Mouse (Mus musculus) G1E (cell line): ENCODE measurements around the gene Rictor.

Experiments
- CTCF ChIP-seq: IDR thresholded peaks from 2 replicates; pipeline ENCODE4 v1.5.1; 2012; ENCODE audit warnings: low read depth, low read length, inconsistent platforms, mixed read lengths
- GATA1 ChIP-seq: IDR thresholded peaks from 2 replicates; pipeline ENCODE4 v1.6.1; 2012; ENCODE audit warnings: borderline replicate concordance, low read length, inconsistent platforms, mixed read lengths
- GATA2 ChIP-seq: IDR thresholded peaks from 2 replicates; pipeline ENCODE4 v1.6.1; 2012; ENCODE audit warnings: low read depth, low read length, inconsistent platforms, borderline replicate concordance
- POLR2AphosphoS5 ChIP-seq: IDR thresholded peaks from 2 replicates; pipeline ENCODE4 v1.6.1; 2012; ENCODE audit warnings: low read depth, low read length, inconsistent platforms; ENCODE audit not compliant: insufficient replicate concordance
- TAL1 ChIP-seq: conservative IDR thresholded peaks from 2 replicates; pipeline ENCODE4 v1.6.1; 2012; ENCODE audit warnings: low read depth, low read length, inconsistent platforms, mixed read lengths

- TF ChIP-seq GATA1, result no peak
- no peak for TF ChIP-seq CTCF
- TF ChIP-seq POLR2AphosphoS5, result no peak
- TF ChIP-seq TAL1, result no peak
- no peak for TF ChIP-seq GATA2
Measured at GRCm38 (mm10) chr15:6708526-6709441, 605 bp downstream of the Rictor start.
